Mouse (Mus musculus): ENCODE measurements around the gene OR5BS1P. TPM values are rescaled to one million over a fixed set of nuclear protein-coding genes. Genes with fewer than 3 reads are reported as not detected.

OR5BS1P gene
- not detected for total RNA-seq (2023)

GRCm38 (mm10) chr15:98469596-98469995, at the start of gene OR5BS1P:
OR5BS1P (plus strand) TSS chr15:98469896.

GRCm38 (mm10) chr15:98430925-98431324, 38.8 kb upstream of the OR5BS1P start, which contains the start of gene Olfr282:
Olfr282 (plus strand) TSS chr15:98431225.

GRCm38 (mm10) chr15:98452288-98452687, 17.4 kb upstream of the OR5BS1P start, which contains the start of gene Olfr281:
Olfr281 (plus strand) TSS chr15:98452588.

GRCm38 (mm10) chr15:98482701-98483100, 13.0 kb downstream of the OR5BS1P start, which contains the start of gene Lalba:
Lalba (minus strand) TSS chr15:98482721.

GRCm38 (mm10) chr15:98492102-98492501, 22.4 kb downstream of the OR5BS1P start, which contains the start of gene Olfr279:
Olfr279 (plus strand) TSS chr15:98492402.

Other genes with a start within 250 kb of the OR5BS1P start
- not detected for gene Gm44579, start 248.9 kb upstream of the OR5BS1P start, total RNA-seq (2023)
- not detected for gene Olfr287, start 248.8 kb upstream of the OR5BS1P start, total RNA-seq (2023)
- gene Olfr286, start 235.4 kb upstream of the OR5BS1P start, total RNA-seq (2023): not detected
- not detected for gene H1fnt, start 212.6 kb upstream of the OR5BS1P start, total RNA-seq (2023)
- under 1 TPM; 0.16 to 0.30 TPM for gene Zfp641, start 173.7 kb upstream of the OR5BS1P start, total RNA-seq (2023)
- gene Olfr285, start 152.5 kb upstream of the OR5BS1P start, total RNA-seq (2023): not detected
- not detected for gene Olfr284, start 128.9 kb upstream of the OR5BS1P start, total RNA-seq (2023)
- not detected for gene Olfr283, start 89.0 kb upstream of the OR5BS1P start, total RNA-seq (2023)
- not detected for gene Olfr282, start 38.7 kb upstream of the OR5BS1P start, total RNA-seq (2023)
- gene Olfr281, start 17.3 kb upstream of the OR5BS1P start, total RNA-seq (2023): not detected
- gene Lalba, start 12.8 kb downstream of the OR5BS1P start, total RNA-seq (2023): under 1 TPM in 1 of 2 experiments, not detected in 1; 0.73 TPM
- gene Olfr279, start 22.5 kb downstream of the OR5BS1P start, total RNA-seq (2023): not detected
- gene Kansl2, start 64.4 kb downstream of the OR5BS1P start, total RNA-seq (2023): 10 to 100 TPM; 45.3 to 45.5 TPM
- 10 to 100 TPM; 81.2 to 85.4 TPM for gene Ccnt1, start 101.0 kb downstream of the OR5BS1P start, total RNA-seq (2023)
- not detected for gene 4930415O20Rik, start 101.1 kb downstream of the OR5BS1P start, total RNA-seq (2023)
- 1 to 10 TPM; 3.5 to 4.2 TPM for gene Adcy6, start 140.2 kb downstream of the OR5BS1P start, total RNA-seq (2023)
- gene Cacnb3, start 160.9 kb downstream of the OR5BS1P start, total RNA-seq (2023): 1 to 10 TPM; 4.1 to 4.7 TPM
- 100 to 1,000 TPM in 1 of 2 experiments, 10 to 100 TPM in 1; 97.7 to 139 TPM for gene Ddx23, start 193.0 kb downstream of the OR5BS1P start, total RNA-seq (2023)
- 1 to 10 TPM; 3.8 to 5.4 TPM for gene Rnd1, start 207.6 kb downstream of the OR5BS1P start, total RNA-seq (2023)
- gene Ccdc65, start 238.3 kb downstream of the OR5BS1P start, total RNA-seq (2023): not detected

All from monocyte, adult 59 days (primary cell).